Mouse (Mus musculus): ENCODE measurements around the gene Chil4. TPM values are rescaled to one million over a fixed set of nuclear protein-coding genes. Genes with fewer than 3 reads are reported as not detected.
"Not testable (repeated sequence)": the region's sequence is repeated elsewhere in the genome, so short reads cannot be mapped to it uniquely, and the experiment has no call there.

Chil4 gene
- polyA plus RNA-seq, 1 experiment from 2014 or later, result not detected

- H3K4me1 ChIP-seq (replicated peaks; ENCODE audit: control insufficient read depth, insufficient read depth, low read length); H3K4me3 ChIP-seq (replicated peaks; ENCODE audit: low read length); H3K27me3 ChIP-seq (replicated peaks; ENCODE audit: control insufficient read depth, insufficient read depth, low read length); H3K4me2 ChIP-seq (ENCODE audit: low read length); H3K9me3 ChIP-seq (ENCODE audit: control insufficient read depth, low read length); ATAC-seq; H3K9ac ChIP-seq (replicated peaks; ENCODE audit: low read depth, low read length); H3K27ac ChIP-seq (ENCODE audit: low read length); H3K36me3 ChIP-seq (ENCODE audit: control insufficient read depth, insufficient read depth): not testable (repeated sequence)
- WGBS, result 88% methylated on average over 2 of the region's 2 CpGs
Observed at GRCm38 (mm10) chr3:106172506-106172905, 46.8 kb downstream of the Chil4 start.

- Histone ChIP-seq H3K36me3 (ENCODE audit: control insufficient read depth, insufficient read depth) (no peaks in the 10 kb centered on the region), H3K4me2 (ENCODE audit: low read length) (no peak overlapping the region), H3K9me3 (ENCODE audit: control insufficient read depth, low read length) (no peaks in the 10 kb centered on the region), H3K4me3 (replicated peaks; ENCODE audit: low read length) (no peak overlapping the region), H3K27ac (ENCODE audit: low read length) (no peak overlapping the region), H3K9ac (replicated peaks; ENCODE audit: low read depth, low read length) (no peak overlapping the region), H3K27me3 (replicated peaks; ENCODE audit: control insufficient read depth, insufficient read depth, low read length) (no peaks in the 10 kb centered on the region), H3K4me1 (replicated peaks; ENCODE audit: control insufficient read depth, insufficient read depth, low read length) (no peaks in the 10 kb centered on the region)
- no peak for ATAC-seq
- WGBS, result 83% methylated on average over 1 of the region's 1 CpGs
Observed at GRCm38 (mm10) chr3:106171135-106171731, 48.1 kb downstream of the Chil4 start.

GRCm38 (mm10) chr3:106170522-106171053 lies 48.7 kb downstream of the Chil4 start:
- no peaks in the 10 kb centered on the region for H3K4me1 ChIP-seq (replicated peaks; ENCODE audit: control insufficient read depth, insufficient read depth, low read length)
- no peaks in the 10 kb centered on the region for H3K27me3 ChIP-seq (replicated peaks; ENCODE audit: control insufficient read depth, insufficient read depth, low read length)
- ATAC-seq, result no peak
- H3K9me3 ChIP-seq (ENCODE audit: control insufficient read depth, low read length), result no peaks in the 10 kb centered on the region
- H3K4me3 ChIP-seq (replicated peaks; ENCODE audit: low read length), result no peak overlapping the region
- WGBS, result 74% methylated on average over 1 of the region's 1 CpGs
- no peaks in the 10 kb centered on the region for H3K36me3 ChIP-seq (ENCODE audit: control insufficient read depth, insufficient read depth)
- no peak overlapping the region for H3K27ac ChIP-seq (ENCODE audit: low read length)
- no peak overlapping the region for H3K4me2 ChIP-seq (ENCODE audit: low read length)
- H3K9ac ChIP-seq (replicated peaks; ENCODE audit: low read depth, low read length), result no peak overlapping the region

- WGBS, result 90% methylated on average over 3 of the region's 3 CpGs
Observed at GRCm38 (mm10) chr3:106167464-106167863, 51.8 kb downstream of the Chil4 start, which contains the start of gene Chil3. TSS of gene Chil3 (minus strand) at chr3:106167564.

GRCm38 (mm10) chr3:106154413-106154812 lies 64.9 kb downstream of the Chil4 start:
- 91% methylated on average over 2 of the region's 2 CpGs for WGBS
- H3K27me3 ChIP-seq (replicated peaks; ENCODE audit: control insufficient read depth, insufficient read depth, low read length), result no peaks in the 10 kb centered on the region
- no peak for ATAC-seq

More at GRCm38 (mm10) chr3:106167464-106167863, 51.8 kb downstream of the Chil4 start, which contains the start of gene Chil3:
- H3K36me3 ChIP-seq (ENCODE audit: control insufficient read depth, insufficient read depth), result no peaks in the 10 kb centered on the region
- H3K9ac ChIP-seq (replicated peaks; ENCODE audit: low read depth, low read length), result no peak within 1 kb of the TSS
- no peak within 1 kb of the TSS for H3K4me2 ChIP-seq (ENCODE audit: low read length)
- H3K27ac ChIP-seq (ENCODE audit: low read length), result no peak within 1 kb of the TSS
- no peak for ATAC-seq
- H3K4me1 ChIP-seq (replicated peaks; ENCODE audit: control insufficient read depth, insufficient read depth, low read length), result no peaks in the 10 kb centered on the region
- H3K4me3 ChIP-seq (replicated peaks; ENCODE audit: low read length), result no peak within 1 kb of the TSS
- H3K9me3 ChIP-seq (ENCODE audit: control insufficient read depth, low read length), result no peaks in the 10 kb centered on the region
- no peaks in the 10 kb centered on the region for H3K27me3 ChIP-seq (replicated peaks; ENCODE audit: control insufficient read depth, insufficient read depth, low read length)

More at GRCm38 (mm10) chr3:106154413-106154812, 64.9 kb downstream of the Chil4 start:
- Histone ChIP-seq H3K4me3 (replicated peaks; ENCODE audit: low read length) (no peak overlapping the region), H3K4me1 (replicated peaks; ENCODE audit: control insufficient read depth, insufficient read depth, low read length) (no peaks in the 10 kb centered on the region), H3K4me2 (ENCODE audit: low read length) (no peak overlapping the region), H3K27ac (ENCODE audit: low read length) (no peak overlapping the region), H3K9me3 (ENCODE audit: control insufficient read depth, low read length) (no peaks in the 10 kb centered on the region), H3K36me3 (ENCODE audit: control insufficient read depth, insufficient read depth) (no peaks in the 10 kb centered on the region), H3K9ac (replicated peaks; ENCODE audit: low read depth, low read length) (no peak overlapping the region)

Other genes starting within 250 kb of the Chil4 start
- gene Ovgp1, start 245.8 kb downstream of the Chil4 start, polyA plus RNA-seq (2015; fragmentation: Nextera tagmentation; extraction: Ambion mirVana), result 3.8 and 3.9 TPM in 2 replicates
- 3.4 and 3.6 TPM in 2 replicates for gene Pifo, start 204.9 kb downstream of the Chil4 start, polyA plus RNA-seq (2015; fragmentation: Nextera tagmentation; extraction: Ambion mirVana)
- not detected in 2 replicates for gene Chil5, start 186.7 kb downstream of the Chil4 start, polyA plus RNA-seq (2015; fragmentation: Nextera tagmentation; extraction: Ambion mirVana)
- 0.57 TPM in 2 replicates for gene Chia1, start 106.3 kb downstream of the Chil4 start, polyA plus RNA-seq (2015; fragmentation: Nextera tagmentation; extraction: Ambion mirVana)
- 0.27 TPM in 1 of 2 replicates, not detected in the other for gene Chil3, start 51.9 kb downstream of the Chil4 start, polyA plus RNA-seq (2015; fragmentation: Nextera tagmentation; extraction: Ambion mirVana)
- not detected in 2 replicates for gene Chil6, start 186.7 kb upstream of the Chil4 start, polyA plus RNA-seq (2015; fragmentation: Nextera tagmentation; extraction: Ambion mirVana)

All from forebrain, embryonic 16.5 days (tissue).